Mouse (Mus musculus): ENCODE results near the gene Mettl2.
A peak's percentile ranks its signal among the peaks of the same experiment; 100 is the strongest.

The Mettl2 gene

DNA sequence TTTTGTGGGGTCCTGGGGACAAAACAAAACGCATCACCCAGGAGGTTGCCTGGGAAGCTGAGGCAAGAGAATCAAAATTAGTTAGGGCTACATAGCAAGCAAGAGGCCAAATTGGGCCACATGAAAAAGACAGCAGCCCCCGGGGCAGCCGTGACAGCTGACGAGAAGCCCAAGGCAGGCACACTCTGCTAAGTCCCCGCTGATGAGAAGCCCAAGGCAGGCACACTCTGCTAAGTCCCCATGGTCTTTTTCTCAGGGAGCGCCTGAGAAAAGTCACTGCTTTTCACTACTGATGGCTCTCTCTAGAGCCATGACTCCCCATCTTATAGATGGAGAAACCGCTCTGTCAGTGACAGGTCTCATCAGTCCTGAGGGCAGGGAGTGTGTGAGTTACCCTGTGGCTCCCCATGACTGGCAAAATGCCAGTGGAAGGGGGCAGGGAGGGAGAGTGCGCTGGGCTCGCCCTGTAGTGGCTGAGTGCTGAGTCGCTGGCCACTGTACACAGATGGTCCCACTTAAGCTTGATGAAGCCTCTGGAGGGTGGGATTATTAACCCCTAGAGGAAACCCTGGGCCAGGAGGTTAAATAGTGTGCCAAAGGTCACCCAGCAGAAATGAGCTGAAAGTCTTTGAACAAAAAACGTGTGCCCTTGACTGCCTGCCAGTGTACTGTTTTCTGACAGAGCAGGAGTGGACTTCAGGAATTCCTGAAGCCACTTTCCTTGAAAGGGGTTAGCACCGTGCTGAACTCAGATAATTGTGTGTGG lies 27.0 kb downstream of the Mettl2 start:
- DNase-seq (ENCODE audit: low read depth): peak; percentile 80

DNA sequence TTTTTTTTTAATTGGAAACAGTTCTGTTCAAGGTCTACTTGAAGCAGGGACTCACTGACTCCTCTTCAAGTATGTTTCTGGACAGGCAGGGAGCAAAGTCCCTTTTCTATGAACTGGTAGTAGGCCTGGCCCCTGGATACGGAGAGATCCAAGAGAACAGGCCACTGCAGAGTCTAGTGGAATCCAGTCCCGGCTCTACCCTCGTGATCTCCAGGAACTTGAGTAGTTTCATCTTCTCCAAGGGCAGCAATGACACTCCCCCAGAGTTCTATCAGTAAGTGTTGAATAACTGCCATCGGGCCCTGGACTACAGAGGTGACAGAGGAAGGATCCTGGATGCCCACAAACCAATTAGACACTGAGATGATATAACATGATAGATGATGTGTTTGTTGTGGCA lies 29.7 kb downstream of the Mettl2 start:
- no peak for DNase-seq (ENCODE audit: low read depth)

- DNase-seq (ENCODE audit: low read depth): no peak
These were observed 30.6 kb downstream of the Mettl2 start for GRCm38 (mm10) chr11:105156748-105157267.

- no peak for DNase-seq (ENCODE audit: low read depth)
These were observed 31.8 kb downstream of the Mettl2 start for GRCm38 (mm10) chr11:105158047-105158446.

DNA sequence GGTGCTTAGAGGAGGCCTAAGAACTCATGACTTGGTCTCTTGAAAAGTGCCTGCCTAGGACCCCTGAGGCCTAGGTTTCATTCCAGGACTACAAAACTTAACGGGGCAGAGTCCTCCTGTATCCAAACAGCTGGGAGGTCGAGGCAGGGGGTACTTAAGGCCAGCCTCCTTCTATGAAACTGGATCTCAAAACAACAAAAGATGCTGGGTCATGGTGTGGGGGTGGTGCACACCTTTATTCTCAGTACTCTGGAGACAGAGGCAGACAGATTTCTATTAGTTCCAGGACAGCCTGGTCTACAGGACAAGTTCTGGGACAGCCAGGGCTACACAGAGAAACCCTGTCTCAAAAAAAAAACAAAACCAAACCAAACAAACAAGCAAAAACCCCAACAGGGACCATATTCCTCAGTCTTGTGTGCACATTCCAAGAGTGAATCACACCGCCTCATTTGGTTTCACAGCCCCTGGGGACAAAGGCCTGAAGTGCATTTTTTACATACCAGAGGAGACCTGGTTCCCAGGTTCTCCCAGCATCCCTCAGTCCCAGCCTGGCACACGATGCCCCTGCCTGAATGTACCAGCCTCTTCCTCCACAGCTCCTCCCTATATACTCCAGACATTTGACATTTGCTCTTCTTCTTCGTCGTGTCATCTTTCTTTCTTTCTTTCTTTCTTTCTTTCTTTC lies 33.6 kb downstream of the Mettl2 start:
- peak; percentile 64 for DNase-seq (ENCODE audit: low read depth)

- DNase-seq (ENCODE audit: low read depth): no peak
These were observed 35.2 kb downstream of the Mettl2 start for GRCm38 (mm10) chr11:105161411-105161810.

DNA sequence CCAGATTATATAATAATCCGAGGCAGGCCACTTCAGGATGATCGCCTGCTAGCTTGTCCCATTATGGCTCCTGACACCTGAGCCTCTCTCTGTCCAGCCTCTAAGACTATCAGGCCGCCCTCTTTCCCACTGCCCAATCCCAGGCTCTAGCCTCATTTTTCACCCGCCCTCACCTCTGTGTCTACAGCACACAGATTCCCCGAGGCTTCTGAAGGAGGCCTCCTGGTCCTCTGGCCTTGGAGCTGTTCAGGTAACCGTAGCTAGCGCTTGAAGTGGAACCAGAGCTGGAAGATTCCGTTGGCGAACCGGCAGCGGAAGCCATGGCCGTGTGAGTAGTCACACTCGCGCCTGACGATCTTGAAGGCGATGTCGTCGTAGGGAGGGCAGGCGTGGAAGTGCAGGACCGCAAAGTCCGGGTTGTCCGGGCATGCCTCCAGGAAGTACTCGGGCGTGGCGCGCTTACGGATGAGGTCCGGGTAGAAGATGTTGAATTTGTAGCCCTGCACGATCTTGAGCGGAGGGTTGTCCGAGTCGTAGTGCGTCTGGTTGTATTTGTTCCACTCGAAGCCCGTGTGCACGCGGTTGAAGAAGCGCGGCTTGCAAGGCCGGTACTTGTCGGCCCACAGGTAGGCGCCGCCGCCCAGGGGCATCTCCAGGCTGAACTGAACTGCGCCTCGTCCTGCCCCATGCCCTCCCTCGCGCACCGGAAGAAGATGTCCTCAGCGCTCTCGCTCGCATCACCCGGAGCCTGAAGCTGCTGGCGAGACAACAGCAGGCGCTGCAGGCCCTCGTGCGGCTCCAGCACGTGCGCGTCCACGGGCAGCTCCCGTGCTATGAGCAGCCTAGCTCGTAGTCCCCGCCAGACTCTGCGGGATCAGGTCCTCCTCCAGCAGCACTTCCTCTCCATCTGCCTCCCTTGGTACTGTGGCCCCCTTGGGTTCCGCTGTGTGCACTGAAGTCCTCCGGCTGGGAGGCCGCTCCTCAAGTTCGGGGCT lies 38.6 kb downstream of the Mettl2 start:
- no peak for DNase-seq (ENCODE audit: low read depth)

GRCm38 (mm10) chr11:105166780-105167179 lies 40.6 kb downstream of the Mettl2 start:
- no peak for DNase-seq (ENCODE audit: low read depth)

DNA sequence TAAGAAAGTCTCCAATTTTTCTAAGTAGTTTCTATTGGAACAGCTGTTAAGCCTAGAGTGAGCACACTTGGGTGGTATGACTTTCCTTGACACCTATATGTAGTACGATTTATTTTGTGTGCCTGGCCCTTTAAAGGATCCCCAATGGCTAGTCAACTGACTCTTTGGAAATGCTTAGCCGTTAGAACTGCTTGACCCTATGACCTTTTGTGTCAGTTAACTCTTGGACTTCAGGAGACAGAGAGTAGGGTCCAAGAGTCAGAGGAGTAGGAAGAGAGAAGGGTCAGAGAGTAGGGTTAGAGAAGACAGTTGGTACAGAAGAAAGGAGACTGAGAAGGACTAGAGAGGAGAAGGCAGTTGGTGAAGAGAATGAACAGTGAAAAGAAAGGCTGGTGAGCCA lies 52.3 kb downstream of the Mettl2 start, which contains the start of gene Tlk2:
Tlk2 (plus strand) TSS at position 292 of the 400 bp plus-strand sequence.
- no peak for DNase-seq (ENCODE audit: low read depth)

GRCm38 (mm10) chr11:105179523-105179922 lies 53.3 kb downstream of the Mettl2 start:
- DNase-seq (ENCODE audit: low read depth): no peak

DNA sequence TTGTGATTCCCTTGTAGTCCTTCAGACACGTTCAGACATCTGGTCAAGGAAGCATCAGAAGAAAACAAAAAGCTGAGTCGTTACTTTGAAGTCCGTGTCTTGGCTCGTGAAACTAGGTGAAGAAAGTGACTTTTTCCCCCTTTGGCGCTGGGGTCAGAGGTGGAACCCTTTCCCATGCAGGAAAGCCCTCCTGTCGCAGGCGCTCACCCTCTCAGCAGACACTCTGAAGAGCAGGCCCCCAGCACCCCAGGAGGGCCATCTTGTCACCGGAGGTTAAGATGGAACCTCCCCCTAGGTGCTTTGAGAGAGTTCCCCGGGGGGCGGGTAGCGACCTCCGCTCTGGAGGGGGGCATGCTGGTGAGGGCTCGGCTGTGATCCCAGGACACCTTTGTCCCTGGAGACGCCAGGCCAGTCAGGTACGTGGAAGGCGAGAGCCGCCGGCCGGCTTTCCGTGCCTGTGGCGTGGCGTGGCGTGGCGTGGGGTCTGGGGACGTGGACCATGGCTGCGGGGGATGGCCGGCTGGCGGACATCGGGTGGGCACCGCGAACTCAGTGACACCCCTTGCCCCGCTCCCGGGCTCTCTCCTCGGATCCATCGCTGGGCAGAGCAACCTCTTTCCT lies 54.4 kb downstream of the Mettl2 start:
- DNase-seq (ENCODE audit: low read depth): peak; percentile 35

DNA sequence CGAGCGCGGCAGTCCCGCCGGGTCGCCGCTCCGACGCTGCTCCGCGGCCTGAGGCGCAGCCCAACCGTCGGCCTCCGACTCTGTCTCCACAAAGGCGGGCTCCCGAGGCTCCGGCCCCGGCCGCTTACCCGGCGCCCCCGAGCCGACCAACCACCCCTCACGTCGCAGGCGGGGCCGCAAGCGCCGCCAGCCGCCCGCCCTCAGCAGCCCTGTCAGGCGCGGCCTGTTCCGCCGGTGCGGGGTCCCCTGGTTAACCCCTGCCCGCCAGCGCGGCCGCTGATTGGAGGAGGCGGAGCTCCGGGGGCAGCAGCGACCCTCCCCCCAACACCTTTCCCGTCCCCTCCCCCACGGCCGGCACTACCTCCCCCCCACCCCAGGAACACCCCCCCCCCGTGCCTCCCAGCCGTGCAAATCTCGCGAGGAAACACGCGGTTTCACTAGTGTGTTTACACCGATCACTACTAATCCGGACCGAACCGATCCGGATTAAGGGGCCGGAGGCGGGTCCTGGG lies 55.0 kb downstream of the Mettl2 start:
- DNase-seq (ENCODE audit: low read depth): peak; percentile 96

DNA sequence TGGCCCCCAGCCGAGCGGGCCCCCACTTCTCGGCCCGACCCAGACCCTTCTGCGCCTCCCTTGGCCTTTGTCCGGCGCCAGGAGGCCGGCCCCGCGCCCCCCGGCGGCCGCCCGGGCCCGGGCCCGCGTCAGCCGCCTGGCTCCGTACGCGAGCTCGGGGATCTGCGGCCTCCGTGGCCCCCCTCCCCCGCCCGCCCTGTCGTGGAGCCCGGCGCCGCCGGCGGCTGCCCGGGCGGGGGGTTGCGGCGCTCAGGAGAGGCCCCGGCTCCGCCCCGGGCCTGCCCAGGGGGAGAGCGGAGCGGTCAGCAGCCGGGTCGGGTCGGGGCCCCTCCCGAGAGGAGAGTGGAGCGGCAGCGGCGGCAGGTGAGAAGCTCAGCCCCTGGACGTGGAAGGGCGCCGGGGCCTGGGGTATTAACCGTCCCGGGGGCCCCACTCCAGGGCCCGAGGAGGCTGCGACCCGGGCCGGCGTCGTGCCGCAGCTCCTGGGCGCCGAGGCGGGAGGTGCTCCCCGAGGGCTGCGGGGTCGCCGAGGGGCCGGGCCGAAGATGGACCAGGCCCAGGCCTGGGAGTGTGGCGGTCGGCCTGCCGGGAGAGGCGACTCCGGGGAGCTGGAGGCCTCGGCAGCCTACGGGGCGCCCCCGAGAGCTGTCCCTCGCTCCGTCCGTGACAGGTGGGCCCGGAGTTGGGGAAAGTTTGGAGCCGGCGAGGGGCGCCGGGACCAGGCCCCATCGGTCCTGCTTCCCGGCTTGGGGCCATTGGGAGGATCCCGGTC lies 55.6 kb downstream of the Mettl2 start:
- peak; percentile 59 for DNase-seq (ENCODE audit: low read depth)

DNA sequence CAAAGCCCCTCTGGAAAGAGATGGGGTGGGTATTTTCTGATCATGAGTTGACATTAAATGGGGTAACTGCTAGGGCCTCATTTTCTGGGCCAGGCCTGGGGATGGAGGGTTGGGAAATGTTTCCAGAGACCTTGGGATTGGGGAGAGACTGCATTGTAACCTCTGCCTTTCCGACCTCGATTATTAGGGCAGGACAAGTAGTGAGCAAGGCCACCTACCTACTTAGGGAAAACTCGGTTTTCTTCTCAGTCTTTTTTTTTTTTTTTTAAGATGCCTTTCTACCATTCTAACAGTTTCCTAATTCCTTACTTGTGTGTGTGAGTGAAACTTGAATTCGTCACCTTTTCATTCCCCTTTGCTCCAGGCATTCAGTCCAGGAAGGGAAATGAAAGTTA lies 56.2 kb downstream of the Mettl2 start:
- no peak for DNase-seq (ENCODE audit: low read depth)

- DNase-seq (ENCODE audit: low read depth): peak; percentile 14
These were observed 58.5 kb downstream of the Mettl2 start for GRCm38 (mm10) chr11:105184678-105185077.

Measured in NIH3T3 (cell line).